In genomic region chr16:44555791-44556709, GRCm38 (mm10) we compare ENCODE assay signal across 8 mouse cellular contexts. TPM values are rescaled to one million over a fixed set of nuclear protein-coding genes. Genes with fewer than 3 reads are reported as not detected.
DNase-seq lines count a peak whose midpoint lies in the region; ATAC-seq and TF ChIP-seq lines count a peak whose summit lies in the region.
"Had no signal": no experiment of that assay in that cellular context is flagged by ENCODE, and none has a peak within 500 bp of the region (broad histone marks: within the 10 kb centered on the region; RNA-seq: fewer than 3 reads in every experiment).

No protein-coding gene starts in this region.

- peak overlapping the region; percentile 71 for H3K4me3 ChIP-seq in kidney, embryonic 15.5 days (replicated peaks)
- peak overlapping the region; percentile 95 for H3K4me3 ChIP-seq in forebrain, embryonic 11.5 days (ENCODE audit: low read depth, low read length)
- peak overlapping the region; percentile 81 for H3K4me3 ChIP-seq in hindbrain, postnatal 0 days (ENCODE audit: low read length)
- H3K4me3 ChIP-seq in neural tube, embryonic 14.5 days (ENCODE audit: low read depth, low read length), result peak overlapping the region; percentile 74

- H3K9me3 ChIP-seq in kidney, embryonic 15.5 days (replicated peaks), result no peaks in the 10 kb centered on the region
- no peaks in the 10 kb centered on the region for H3K9me3 ChIP-seq in forebrain, embryonic 11.5 days (ENCODE audit: control insufficient read depth, low read length)
- H3K9me3 ChIP-seq in hindbrain, postnatal 0 days (ENCODE audit: low read length), result no peaks in the 10 kb centered on the region
- no peaks in the 10 kb centered on the region for H3K9me3 ChIP-seq in neural tube, embryonic 14.5 days (ENCODE audit: control insufficient read depth, low read length)

- WGBS in kidney, embryonic 15.5 days, result 41% methylated on average over 9 of the region's 9 CpGs
- 30% methylated on average over 9 of the region's 9 CpGs for WGBS in forebrain, embryonic 11.5 days
- 32% methylated on average over 9 of the region's 9 CpGs for WGBS in hindbrain, postnatal 0 days
- WGBS in neural tube, embryonic 14.5 days, result 22% methylated on average over 9 of the region's 9 CpGs

- ATAC-seq in kidney, embryonic 15.5 days (replicated peaks; ENCODE audit: low FRiP score), result no peak
- no peak for ATAC-seq in forebrain, embryonic 11.5 days (replicated peaks; ENCODE audit: low FRiP score)
- ATAC-seq in hindbrain, postnatal 0 days, result no peak
- no peak for ATAC-seq in neural tube, embryonic 14.5 days (ENCODE audit: low read depth)
- ATAC-seq: inflammation-experienced regulatory T-cells, adult 6 months had no signal

- TF ChIP-seq CTCF in hindbrain, postnatal 0 days (IDR thresholded peaks at IDR 0.05; ENCODE audit: low read depth), result no peak

- H3K27ac ChIP-seq in kidney, embryonic 15.5 days, result peak overlapping the region; percentile 97
- H3K27ac ChIP-seq in forebrain, embryonic 11.5 days (ENCODE audit: low read depth, low read length), result peak overlapping the region; percentile 62; the same call in 1 of the 2 replicates
- peak overlapping the region; percentile 87; the same call in 1 of the 2 replicates for H3K27ac ChIP-seq in hindbrain, postnatal 0 days
- H3K27ac ChIP-seq in neural tube, embryonic 14.5 days (ENCODE audit: low read depth, low read length), result no peak overlapping the region; the same call in 1 of the 2 replicates

- H3K27me3 ChIP-seq in kidney, embryonic 15.5 days, result no peaks in the 10 kb centered on the region
- H3K27me3 ChIP-seq in forebrain, embryonic 11.5 days (ENCODE audit: control insufficient read depth, insufficient read depth, low read length), result no peaks in the 10 kb centered on the region; the same call in 1 of the 2 replicates
- no peaks in the 10 kb centered on the region for H3K27me3 ChIP-seq in hindbrain, postnatal 0 days (ENCODE audit: insufficient read depth, low read length)
- no peaks in the 10 kb centered on the region for H3K27me3 ChIP-seq in neural tube, embryonic 14.5 days (ENCODE audit: control insufficient read depth, insufficient read depth, low read length)

- no peak for DNase-seq in kidney, adult 11 months
- no peak for DNase-seq in forebrain, embryonic 11.5 days (ENCODE audit: low spot score)
- DNase-seq in hindbrain, postnatal 0 days (ENCODE audit: low spot score), result no peak
- no peak for DNase-seq in frontal cortex, postnatal 25 days (ENCODE audit: low spot score in 2 of 2)
- DNase-seq in right cerebral cortex, postnatal 14 days, result no peak

- peak overlapping the region; percentile 92; the same call in 1 of the 2 replicates for H3K9ac ChIP-seq in kidney, embryonic 15.5 days
- peak overlapping the region; percentile 98 for H3K9ac ChIP-seq in forebrain, embryonic 11.5 days (ENCODE audit: low read length)
- H3K9ac ChIP-seq in hindbrain, postnatal 0 days (replicated peaks; ENCODE audit: low read length), result peak overlapping the region; percentile 79
- no peak overlapping the region for H3K9ac ChIP-seq in neural tube, embryonic 14.5 days (replicated peaks; ENCODE audit: low read depth, low read length)

- peaks cover 6% of the 10 kb centered on the region; the same call in 1 of the 2 replicates for H3K36me3 ChIP-seq in kidney, embryonic 15.5 days
- H3K36me3 ChIP-seq in forebrain, embryonic 11.5 days (ENCODE audit: control insufficient read depth, insufficient read depth, low read length), result no peaks in the 10 kb centered on the region
- H3K36me3 ChIP-seq in hindbrain, postnatal 0 days (ENCODE audit: insufficient read depth, low read length), result no peaks in the 10 kb centered on the region
- no peaks in the 10 kb centered on the region for H3K36me3 ChIP-seq in neural tube, embryonic 14.5 days (ENCODE audit: control insufficient read depth, insufficient read depth, low read length)

- peak overlapping the region; percentile 79 for H3K4me2 ChIP-seq in kidney, embryonic 15.5 days
- peak overlapping the region; percentile 69 for H3K4me2 ChIP-seq in forebrain, embryonic 11.5 days (ENCODE audit: low read depth, low read length, severe bottlenecking)
- peak overlapping the region; percentile 80 for H3K4me2 ChIP-seq in hindbrain, postnatal 0 days (ENCODE audit: low read depth, low read length)
- peak overlapping the region; percentile 95; the same call in 1 of the 2 replicates for H3K4me2 ChIP-seq in neural tube, embryonic 14.5 days (ENCODE audit: low read depth, low read length)

- peaks cover 66% of the 10 kb centered on the region for H3K4me1 ChIP-seq in kidney, embryonic 15.5 days
- peaks cover 37% of the 10 kb centered on the region for H3K4me1 ChIP-seq in forebrain, embryonic 11.5 days (replicated peaks; ENCODE audit: control insufficient read depth, insufficient read depth, low read length)
- peaks cover 13% of the 10 kb centered on the region for H3K4me1 ChIP-seq in hindbrain, postnatal 0 days (ENCODE audit: insufficient read depth, low read length)
- H3K4me1 ChIP-seq in neural tube, embryonic 14.5 days (ENCODE audit: control insufficient read depth, insufficient read depth, low read length), result peaks cover 11% of the 10 kb centered on the region; the same call in 1 of the 2 replicates

RNA-seq across cellular contexts. Expression of gene Boc, which starts 2.6 kb away (rescaled TPM):
- polyA plus RNA-seq in kidney, embryonic 15.5 days (2015; fragmentation: Nextera tagmentation; extraction: Ambion mirVana), result 19.1 and 24.2 TPM in 2 replicates
- polyA plus RNA-seq in forebrain, embryonic 11.5 days (2014; fragmentation: Nextera tagmentation; extraction: Ambion mirVana), result 35.6 and 35.9 TPM in 2 replicates
- 43.9 and 45.5 TPM in 2 replicates for total RNA-seq in hindbrain, postnatal 0 days (2014; rRNA removed)
- 6.8 and 8.1 TPM in 2 replicates for polyA plus RNA-seq in hindbrain, postnatal 0 days (2015; fragmentation: Nextera tagmentation; extraction: Ambion mirVana)
- polyA plus RNA-seq in neural tube, embryonic 14.5 days (2014; fragmentation: Nextera tagmentation; extraction: Ambion mirVana), result 7.8 and 9.9 TPM in 2 replicates
